Mouse (Mus musculus): Measurements from ENCODE around the gene Traip. TPM values are rescaled to one million over a fixed set of nuclear protein-coding genes. Genes with fewer than 3 reads are reported as not detected.

Traip gene
- polyA plus RNA-seq, 1 experiment from 2014 or later, result 5.7 TPM

DNA sequence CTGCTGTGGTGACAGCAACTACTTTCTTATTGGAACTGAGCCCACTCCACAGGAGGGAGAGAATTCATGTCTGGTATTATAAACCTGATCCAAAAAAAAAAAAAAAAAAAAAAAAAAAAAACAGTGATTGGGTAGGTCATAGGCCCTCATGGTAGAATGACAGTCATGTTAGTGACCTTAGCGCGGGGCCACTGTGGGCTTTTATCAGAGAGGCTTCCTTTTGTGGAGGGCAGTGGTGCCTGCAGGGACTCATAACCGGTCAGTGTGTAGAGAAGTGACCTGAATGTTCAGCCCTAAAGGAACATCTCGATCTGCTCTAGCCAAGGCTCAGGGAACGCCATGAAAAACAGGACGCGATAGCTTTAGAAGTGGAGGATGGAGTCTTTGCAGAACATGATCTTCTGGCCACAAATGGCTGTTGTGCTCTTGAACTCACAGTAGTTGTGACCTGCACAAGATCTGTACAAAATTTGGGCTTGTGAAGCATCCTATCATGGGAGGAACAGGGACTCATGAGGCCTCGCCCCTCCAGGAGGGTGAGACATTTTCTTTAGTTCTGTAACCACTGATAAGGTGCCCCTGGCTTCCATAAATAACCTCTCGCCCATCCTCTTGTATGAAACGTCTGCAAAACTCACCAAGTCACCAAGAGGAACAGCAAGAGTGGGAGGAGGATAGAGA, 24.7 kb downstream of the Traip start:
- H3K9me3 ChIP-seq (ENCODE audit: control insufficient read depth, low read length), result no peaks in the 10 kb centered on the region
- no peaks in the 10 kb centered on the region for H3K4me1 ChIP-seq (ENCODE audit: control insufficient read depth, insufficient read depth, low read length)
- no peak overlapping the region for H3K4me3 ChIP-seq (ENCODE audit: low read depth, low read length)
- no peak overlapping the region for H3K4me2 ChIP-seq (ENCODE audit: low read depth, low read length)
- no peak overlapping the region for H3K27ac ChIP-seq (ENCODE audit: low read depth, low read length)
- no peak overlapping the region for H3K9ac ChIP-seq (replicated peaks; ENCODE audit: low read depth, low read length)
- H3K36me3 ChIP-seq (ENCODE audit: control insufficient read depth, insufficient read depth, low read length), result no peaks in the 10 kb centered on the region
- ATAC-seq (ENCODE audit: low read depth), result no peak
- WGBS, result 85% methylated on average over 10 of the region's 10 CpGs
- H3K27me3 ChIP-seq (ENCODE audit: control insufficient read depth, insufficient read depth, low read length), result no peaks in the 10 kb centered on the region

DNA sequence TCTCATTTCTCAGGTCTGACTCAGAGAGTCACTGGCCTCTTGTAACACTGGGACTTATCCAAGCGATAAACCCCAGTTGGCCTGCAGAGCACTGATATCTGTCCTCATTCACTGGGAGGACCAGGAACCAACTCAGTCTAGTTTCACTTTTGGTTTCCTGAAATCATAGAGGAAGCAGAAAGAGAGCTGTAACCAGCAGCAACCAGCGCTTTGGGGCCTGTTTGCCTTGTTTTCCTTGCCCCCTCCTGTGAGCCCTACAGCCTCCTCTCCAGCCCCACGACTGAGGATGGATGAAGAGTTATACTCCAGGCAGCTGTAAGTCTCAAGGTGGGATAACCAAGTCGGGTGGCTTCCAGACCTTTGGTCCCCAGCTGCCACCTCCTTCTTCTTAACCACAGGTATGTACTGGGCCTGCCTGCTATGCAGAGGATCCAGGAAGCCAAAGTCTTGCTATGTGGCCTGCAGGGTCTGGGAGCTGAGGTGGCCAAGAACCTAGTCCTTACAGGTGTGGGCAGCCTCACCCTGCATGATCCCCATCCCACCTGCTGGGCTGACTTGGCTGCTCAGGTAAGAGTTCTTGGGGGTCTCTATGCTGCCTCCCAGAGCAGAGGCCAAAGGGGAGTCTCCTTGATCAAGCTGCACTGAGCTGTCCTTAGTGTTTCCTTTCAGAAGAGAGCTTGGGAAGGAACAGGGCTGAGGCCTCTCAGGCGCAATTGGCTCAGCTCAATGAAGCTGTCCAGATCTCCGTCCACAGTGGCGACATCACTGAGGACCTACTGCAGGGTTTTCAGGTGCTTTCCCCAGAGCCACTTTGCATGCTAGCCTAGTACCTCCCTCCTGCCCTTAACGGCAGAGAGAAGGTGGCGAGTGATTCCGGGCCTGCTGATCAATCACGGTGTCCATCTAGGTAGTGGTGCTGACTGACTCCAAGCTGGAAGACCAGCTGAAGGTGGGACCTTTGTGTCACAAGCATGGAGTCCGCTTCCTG, 25.8 kb downstream of the Traip start, which contains the start of gene Uba7:
TSS of gene Uba7 (plus strand) at position 107 of the 988 bp plus-strand sequence.
- no peak within 1 kb of the TSS for H3K9ac ChIP-seq (replicated peaks; ENCODE audit: low read depth, low read length)
- H3K36me3 ChIP-seq (ENCODE audit: control insufficient read depth, insufficient read depth, low read length), result no peaks in the 10 kb centered on the region
- no peak within 1 kb of the TSS for H3K27ac ChIP-seq (ENCODE audit: low read depth, low read length)
- H3K27me3 ChIP-seq (ENCODE audit: control insufficient read depth, insufficient read depth, low read length), result no peaks in the 10 kb centered on the region
- H3K4me2 ChIP-seq (ENCODE audit: low read depth, low read length), result no peak within 1 kb of the TSS
- no peak within 1 kb of the TSS for H3K4me3 ChIP-seq (ENCODE audit: low read depth, low read length)
- ATAC-seq (ENCODE audit: low read depth), result no peak
- 76% methylated on average over 12 of the region's 12 CpGs for WGBS
- H3K4me1 ChIP-seq (ENCODE audit: control insufficient read depth, insufficient read depth, low read length), result no peaks in the 10 kb centered on the region
- no peaks in the 10 kb centered on the region for H3K9me3 ChIP-seq (ENCODE audit: control insufficient read depth, low read length)

DNA sequence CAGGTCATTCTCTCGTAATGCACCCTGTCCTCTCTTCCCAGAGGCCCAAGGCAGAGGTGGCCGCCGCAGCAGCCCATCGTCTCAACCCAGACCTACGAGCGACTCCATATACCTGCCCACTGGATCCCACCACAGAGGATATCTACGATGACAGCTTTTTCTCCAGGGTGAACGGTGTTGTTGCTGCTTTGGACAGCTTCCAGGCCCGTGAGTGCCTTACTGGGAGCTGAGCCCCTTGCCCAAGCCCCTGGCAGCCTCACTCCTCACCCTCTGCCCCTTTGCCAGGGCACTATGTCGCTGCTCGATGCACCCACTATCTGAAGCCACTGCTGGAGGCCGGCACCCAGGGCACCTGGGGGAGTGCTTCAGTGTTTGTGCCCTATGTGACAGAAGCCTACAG, 28.9 kb downstream of the Traip start:
- Histone ChIP-seq H3K4me1 (ENCODE audit: control insufficient read depth, insufficient read depth, low read length) (no peaks in the 10 kb centered on the region), H3K9me3 (ENCODE audit: control insufficient read depth, low read length) (no peaks in the 10 kb centered on the region), H3K4me3 (ENCODE audit: low read depth, low read length) (no peak overlapping the region), H3K36me3 (ENCODE audit: control insufficient read depth, insufficient read depth, low read length) (no peaks in the 10 kb centered on the region), H3K27ac (ENCODE audit: low read depth, low read length) (no peak overlapping the region), H3K4me2 (ENCODE audit: low read depth, low read length) (no peak overlapping the region), H3K9ac (replicated peaks; ENCODE audit: low read depth, low read length) (no peak overlapping the region), H3K27me3 (ENCODE audit: control insufficient read depth, insufficient read depth, low read length) (no peaks in the 10 kb centered on the region)
- ATAC-seq (ENCODE audit: low read depth), result no peak
- WGBS, result 89% methylated on average over 12 of the region's 12 CpGs

DNA sequence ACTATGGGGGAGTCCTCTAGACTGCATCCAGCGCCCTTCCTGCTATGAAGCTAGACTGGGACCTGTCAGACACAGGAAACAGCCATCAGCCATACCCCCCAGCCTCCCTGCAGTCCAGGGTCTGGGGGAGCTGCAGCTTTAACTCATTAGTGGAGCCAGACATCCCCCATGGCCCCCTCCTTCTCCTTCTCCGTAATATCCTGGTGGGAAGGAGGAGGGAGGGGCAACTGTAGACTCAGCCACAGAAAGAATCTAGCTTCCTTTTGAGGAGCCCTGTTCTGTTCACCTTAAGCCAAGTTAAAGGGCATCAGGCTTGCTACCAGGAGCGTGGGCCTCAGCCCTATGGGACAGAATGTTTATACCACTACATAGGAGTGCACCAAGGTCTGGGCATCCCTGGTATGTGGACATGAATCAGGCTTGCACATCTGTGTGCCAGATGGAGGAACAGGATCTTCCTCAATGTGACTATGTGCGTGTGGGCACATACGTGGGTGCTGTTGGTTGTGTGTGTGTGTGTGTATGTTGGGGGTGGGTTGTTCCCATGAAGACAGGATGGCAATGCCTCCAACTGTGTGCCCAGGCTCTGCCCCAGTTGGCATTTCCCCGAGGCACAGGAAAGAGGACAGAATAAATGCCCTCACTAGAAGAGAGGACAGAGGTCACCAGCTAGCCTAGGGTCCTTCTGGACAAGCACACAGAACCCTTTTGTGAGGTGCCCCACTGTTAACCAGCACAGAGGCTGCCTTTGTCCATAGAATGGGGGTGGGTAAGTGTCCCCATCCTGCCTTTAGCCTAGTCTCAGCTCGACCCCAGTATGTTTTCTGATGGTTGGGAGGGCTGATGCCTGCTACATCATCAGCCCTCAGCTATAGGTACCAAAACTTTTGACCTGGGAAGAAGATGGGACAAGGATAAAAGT, 32.0 kb downstream of the Traip start:
- Histone ChIP-seq H3K9me3 (ENCODE audit: control insufficient read depth, low read length) (no peaks in the 10 kb centered on the region), H3K9ac (replicated peaks; ENCODE audit: low read depth, low read length) (no peak overlapping the region), H3K36me3 (ENCODE audit: control insufficient read depth, insufficient read depth, low read length) (no peaks in the 10 kb centered on the region), H3K4me1 (ENCODE audit: control insufficient read depth, insufficient read depth, low read length) (no peaks in the 10 kb centered on the region), H3K4me3 (ENCODE audit: low read depth, low read length) (no peak overlapping the region), H3K27me3 (ENCODE audit: control insufficient read depth, insufficient read depth, low read length) (peaks cover 9% of the 10 kb centered on the region), H3K4me2 (ENCODE audit: low read depth, low read length) (peak overlapping the region; percentile 20; the same call in 1 of the 2 replicates), H3K27ac (ENCODE audit: low read depth, low read length) (peak overlapping the region; percentile 82)
- WGBS, result 52% methylated on average over 6 of the region's 7 CpGs
- no peak for ATAC-seq (ENCODE audit: low read depth)

DNA sequence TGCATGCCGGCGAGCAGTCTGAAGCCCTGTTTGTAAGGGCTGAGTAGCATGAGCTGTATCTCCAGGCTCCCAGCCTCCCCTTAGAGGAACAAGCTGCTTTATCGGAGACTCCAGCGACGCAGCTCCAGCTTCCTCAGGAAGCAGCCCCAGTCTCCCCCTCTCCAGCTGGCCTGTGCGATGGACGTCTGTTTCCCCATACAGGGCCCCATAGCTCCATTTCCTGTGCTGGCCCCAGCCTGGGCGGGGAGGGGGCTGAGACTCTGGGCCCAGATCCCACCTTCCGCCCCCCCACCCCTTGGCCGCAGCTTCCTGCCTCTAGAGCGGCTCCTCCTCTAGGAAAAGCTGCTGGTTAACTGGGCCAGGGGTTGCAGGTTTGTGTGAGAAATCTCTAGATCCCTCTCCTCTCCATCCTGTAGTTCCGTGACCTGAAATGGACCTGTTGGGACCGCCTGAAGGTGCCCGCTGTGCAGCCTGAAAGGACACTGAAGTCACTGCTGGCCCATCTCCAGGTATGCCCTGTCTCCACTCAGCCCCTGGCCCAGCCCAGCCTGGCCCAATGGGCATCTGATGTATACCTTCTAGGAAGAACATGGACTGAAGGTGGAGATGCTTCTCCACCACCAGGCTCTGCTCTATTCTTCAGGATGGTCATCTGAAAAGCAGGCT, 32.9 kb downstream of the Traip start, which contains the start of gene Gm20661:
TSS of gene Gm20661 (plus strand) at position 378 of the 666 bp plus-strand sequence.
- Histone ChIP-seq H3K4me3 (ENCODE audit: low read depth, low read length) (peak within 1 kb of the TSS; percentile 46; the same call in 1 of the 2 replicates), H3K36me3 (ENCODE audit: control insufficient read depth, insufficient read depth, low read length) (no peaks in the 10 kb centered on the region), H3K4me2 (ENCODE audit: low read depth, low read length) (peak within 1 kb of the TSS; percentile 67; the same call in 1 of the 2 replicates), H3K27ac (ENCODE audit: low read depth, low read length) (peak within 1 kb of the TSS; percentile 82), H3K4me1 (ENCODE audit: control insufficient read depth, insufficient read depth, low read length) (no peaks in the 10 kb centered on the region), H3K9me3 (ENCODE audit: control insufficient read depth, low read length) (no peaks in the 10 kb centered on the region), H3K9ac (replicated peaks; ENCODE audit: low read depth, low read length) (0 out of 2 replicates have a peak within 1 kb of the TSS, but pooled peaks have one; percentile 29), H3K27me3 (ENCODE audit: control insufficient read depth, insufficient read depth, low read length) (peaks cover 9% of the 10 kb centered on the region)
- WGBS, result 56% methylated on average over 14 of the region's 14 CpGs
- 0 out of 2 replicates have a peak, but pooled peaks have one; percentile 12 for ATAC-seq (ENCODE audit: low read depth)

DNA sequence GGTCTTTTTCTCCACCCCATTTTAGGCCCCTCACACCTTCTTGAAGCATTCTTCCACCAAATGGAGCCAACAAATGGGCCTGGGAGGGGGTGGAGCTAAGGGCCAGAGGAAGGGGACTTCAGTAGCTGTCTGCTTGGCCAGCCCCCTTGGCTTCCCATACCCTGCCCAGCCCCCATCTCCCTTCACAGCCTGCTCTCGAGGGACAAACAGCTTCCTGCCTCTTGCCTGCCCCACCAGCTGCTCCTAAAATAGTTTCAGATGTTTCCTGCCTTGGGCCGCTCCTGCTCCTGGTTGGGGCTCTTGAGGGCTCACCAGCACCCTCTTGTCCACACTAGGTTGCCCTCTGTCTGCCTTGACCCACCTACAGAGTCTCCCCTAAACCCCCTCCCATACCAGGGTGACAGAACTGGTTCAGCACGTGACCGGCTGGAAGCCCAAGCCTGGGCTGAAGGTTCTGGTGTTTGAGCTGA, 33.5 kb downstream of the Traip start:
- ATAC-seq (ENCODE audit: low read depth), result no peak
- Histone ChIP-seq H3K36me3 (ENCODE audit: control insufficient read depth, insufficient read depth, low read length) (no peaks in the 10 kb centered on the region), H3K4me1 (ENCODE audit: control insufficient read depth, insufficient read depth, low read length) (no peaks in the 10 kb centered on the region), H3K27me3 (ENCODE audit: control insufficient read depth, insufficient read depth, low read length) (peaks cover 9% of the 10 kb centered on the region), H3K4me3 (ENCODE audit: low read depth, low read length) (peak overlapping the region; percentile 46; the same call in 1 of the 2 replicates), H3K9me3 (ENCODE audit: control insufficient read depth, low read length) (no peaks in the 10 kb centered on the region), H3K27ac (ENCODE audit: low read depth, low read length) (peak overlapping the region; percentile 82), H3K4me2 (ENCODE audit: low read depth, low read length) (peak overlapping the region; percentile 67; the same call in 1 of the 2 replicates), H3K9ac (replicated peaks; ENCODE audit: low read depth, low read length) (no peak overlapping the region)
- WGBS, result 24% methylated on average over 4 of the region's 4 CpGs

DNA sequence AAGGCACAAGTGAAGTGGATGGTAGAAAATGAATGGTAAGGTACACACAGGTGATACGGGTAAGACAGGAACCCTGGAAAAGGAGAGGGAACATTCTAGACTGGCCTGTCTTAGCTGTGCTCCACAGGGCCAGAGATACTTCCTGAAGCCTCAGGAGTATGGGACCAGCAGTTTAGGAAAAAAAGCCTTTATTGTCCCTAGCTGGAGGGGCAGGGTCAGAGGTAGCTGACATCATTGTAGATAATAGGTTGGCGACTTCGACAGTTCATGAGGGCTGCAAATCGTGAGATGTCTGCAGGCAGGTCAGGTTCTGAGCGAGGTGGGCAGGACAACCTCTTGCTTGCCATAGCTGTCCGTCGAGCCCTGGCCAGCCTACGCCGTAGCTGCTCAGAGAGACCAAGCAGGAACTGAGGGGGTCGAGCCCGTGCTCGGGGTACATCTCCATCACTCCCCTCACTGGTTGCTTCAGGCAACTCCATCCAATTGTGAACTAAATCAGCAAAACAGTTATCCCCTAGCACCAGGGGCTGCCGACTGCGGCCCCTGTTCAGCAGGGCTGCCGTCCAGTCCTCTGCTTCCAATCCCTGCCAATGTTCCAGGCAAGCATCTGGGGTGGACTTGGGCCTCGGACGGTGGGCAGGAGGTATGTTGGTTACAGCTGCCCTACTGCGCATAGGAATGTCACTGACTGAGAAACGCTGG, 34.3 kb downstream of the Traip start:
- ATAC-seq (ENCODE audit: low read depth), result no peak
- H3K9me3 ChIP-seq (ENCODE audit: control insufficient read depth, low read length), result no peaks in the 10 kb centered on the region

More for the DNA sequence above, 34.3 kb downstream of the Traip start:
- peak overlapping the region; percentile 82 for H3K27ac ChIP-seq (ENCODE audit: low read depth, low read length)
- H3K4me1 ChIP-seq (ENCODE audit: control insufficient read depth, insufficient read depth, low read length), result no peaks in the 10 kb centered on the region
- peak overlapping the region; percentile 41; the same call in 1 of the 2 replicates for H3K9ac ChIP-seq (replicated peaks; ENCODE audit: low read depth, low read length)
- H3K4me3 ChIP-seq (ENCODE audit: low read depth, low read length), result peak overlapping the region; percentile 46
- H3K27me3 ChIP-seq (ENCODE audit: control insufficient read depth, insufficient read depth, low read length), result peaks cover 9% of the 10 kb centered on the region
- H3K36me3 ChIP-seq (ENCODE audit: control insufficient read depth, insufficient read depth, low read length), result no peaks in the 10 kb centered on the region
- WGBS, result 72% methylated on average over 19 of the region's 19 CpGs
- peak overlapping the region; percentile 67 for H3K4me2 ChIP-seq (ENCODE audit: low read depth, low read length)

Data from neural tube, embryonic 14.5 days (tissue).